Mouse (Mus musculus): Measurements from ENCODE around the gene Cacna1d. TPM values are rescaled to one million over a fixed set of nuclear protein-coding genes. Genes with fewer than 3 reads are reported as not detected.

The Cacna1d gene
- polyA plus RNA-seq, 1 experiment from 2014 or later = 0.12 TPM

GRCm38 (mm10) chr14:30050280-30050679 is 441.0 kb downstream of the Cacna1d start:
- no peak overlapping the region for H3K4me2 ChIP-seq (ENCODE audit: low read depth, low read length)
- H3K27me3 ChIP-seq (ENCODE audit: control insufficient read depth, insufficient read depth, low read depth, low read length) = no peaks in the 10 kb centered on the region
- WGBS (ENCODE audit: insufficient replicate concordance) = 70% methylated on average over 8 of the region's 8 CpGs
- H3K4me1 ChIP-seq (ENCODE audit: control insufficient read depth, low read depth, low read length) = no peaks in the 10 kb centered on the region
- H3K9me3 ChIP-seq (replicated peaks; ENCODE audit: control insufficient read depth, low read length) = no peaks in the 10 kb centered on the region
- no peak overlapping the region for H3K9ac ChIP-seq (ENCODE audit: low read depth, low read length)
- no peak overlapping the region for H3K4me3 ChIP-seq (ENCODE audit: low read depth, low read length)
- no peak for ATAC-seq (ENCODE audit: low read depth)
- H3K27ac ChIP-seq (ENCODE audit: low read length) = no peak overlapping the region
- H3K36me3 ChIP-seq (ENCODE audit: control insufficient read depth, insufficient read depth) = no peaks in the 10 kb centered on the region

DNA sequence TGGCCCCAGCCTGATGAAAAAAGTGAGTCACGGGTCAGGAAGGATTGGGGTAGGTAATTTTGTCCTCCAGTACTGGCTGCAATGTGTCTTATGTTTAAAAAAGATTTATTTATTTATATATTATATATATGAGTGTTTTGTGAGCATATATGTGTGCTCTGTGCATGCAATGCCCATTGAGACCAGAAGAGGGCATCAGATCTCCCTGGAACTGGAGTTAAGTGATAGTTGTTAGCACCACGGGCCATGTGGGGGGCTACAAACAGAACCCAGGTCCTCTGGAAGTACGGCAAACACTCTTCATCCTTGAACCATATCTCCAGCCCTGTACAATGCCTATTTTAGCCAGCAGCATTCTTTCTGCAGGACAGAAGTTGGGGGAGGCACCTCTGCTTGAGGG is 443.2 kb downstream of the Cacna1d start:
- ATAC-seq (ENCODE audit: low read depth) = no peak
- Histone ChIP-seq H3K4me2 (ENCODE audit: low read depth, low read length) (no peak overlapping the region), H3K9me3 (replicated peaks; ENCODE audit: control insufficient read depth, low read length) (no peaks in the 10 kb centered on the region), H3K36me3 (ENCODE audit: control insufficient read depth, insufficient read depth) (no peaks in the 10 kb centered on the region), H3K27ac (ENCODE audit: low read length) (no peak overlapping the region), H3K4me1 (ENCODE audit: control insufficient read depth, low read depth, low read length) (no peaks in the 10 kb centered on the region), H3K27me3 (ENCODE audit: control insufficient read depth, insufficient read depth, low read depth, low read length) (no peaks in the 10 kb centered on the region), H3K4me3 (ENCODE audit: low read depth, low read length) (no peak overlapping the region), H3K9ac (ENCODE audit: low read depth, low read length) (no peak overlapping the region)
- WGBS (ENCODE audit: insufficient replicate concordance) = 53% methylated on average over 3 of the region's 3 CpGs

DNA sequence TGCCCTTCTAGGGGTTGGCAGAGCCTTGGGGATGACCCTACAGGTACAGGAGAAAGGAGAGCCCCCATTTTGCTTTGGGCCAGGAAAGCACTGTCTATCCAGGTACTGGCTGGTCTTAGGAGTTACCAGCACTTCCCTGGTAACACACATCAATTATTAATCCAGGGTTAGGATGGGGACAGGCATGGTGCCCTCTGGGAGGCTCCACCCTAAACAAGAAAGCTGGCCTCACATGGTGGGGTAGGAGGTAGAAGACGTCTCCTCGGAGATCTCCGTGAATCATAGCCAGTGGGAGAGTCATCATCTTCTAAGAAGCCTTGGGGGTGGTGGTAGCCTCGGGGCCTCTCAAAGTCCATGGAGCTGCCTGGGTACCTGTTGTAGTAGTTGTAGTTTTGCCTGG is 444.3 kb downstream of the Cacna1d start:
- Histone ChIP-seq H3K9ac (ENCODE audit: low read depth, low read length) (no peak overlapping the region), H3K9me3 (replicated peaks; ENCODE audit: control insufficient read depth, low read length) (no peaks in the 10 kb centered on the region), H3K4me1 (ENCODE audit: control insufficient read depth, low read depth, low read length) (no peaks in the 10 kb centered on the region), H3K27me3 (ENCODE audit: control insufficient read depth, insufficient read depth, low read depth, low read length) (no peaks in the 10 kb centered on the region), H3K4me3 (ENCODE audit: low read depth, low read length) (no peak overlapping the region), H3K4me2 (ENCODE audit: low read depth, low read length) (no peak overlapping the region), H3K36me3 (ENCODE audit: control insufficient read depth, insufficient read depth) (no peaks in the 10 kb centered on the region), H3K27ac (ENCODE audit: low read length) (no peak overlapping the region)
- 73% methylated on average over 4 of the region's 4 CpGs for WGBS (ENCODE audit: insufficient replicate concordance)
- no peak for ATAC-seq (ENCODE audit: low read depth)

DNA sequence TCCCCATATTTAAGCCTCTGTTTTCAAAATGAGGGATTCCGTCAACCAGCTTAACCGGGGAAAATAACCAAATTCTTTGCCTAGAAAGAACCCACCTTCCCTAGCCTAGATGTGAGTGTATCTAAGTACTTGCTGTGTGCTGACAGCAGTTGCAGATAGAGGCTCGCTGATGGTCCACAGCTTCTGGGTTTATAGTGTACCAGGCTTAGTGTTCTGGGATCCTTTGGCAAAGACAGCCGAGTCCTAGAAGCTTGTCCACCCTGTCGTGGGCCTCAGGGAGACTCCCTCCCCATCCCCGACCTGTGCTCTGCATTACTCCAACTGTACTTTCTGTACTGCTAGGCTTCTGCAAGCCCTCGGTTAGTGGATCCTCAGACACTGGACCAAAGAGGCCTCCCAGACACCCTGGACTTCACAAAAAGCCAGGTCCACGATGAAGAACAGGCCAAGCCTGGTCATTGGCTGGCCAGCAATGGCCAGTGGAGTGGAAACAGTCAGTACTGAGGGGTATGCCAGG is 445.5 kb downstream of the Cacna1d start:
- 53% methylated on average over 8 of the region's 8 CpGs for WGBS (ENCODE audit: insufficient replicate concordance)
- no peaks in the 10 kb centered on the region for H3K27me3 ChIP-seq (ENCODE audit: control insufficient read depth, insufficient read depth, low read depth, low read length)
- no peaks in the 10 kb centered on the region for H3K36me3 ChIP-seq (ENCODE audit: control insufficient read depth, insufficient read depth)
- H3K4me2 ChIP-seq (ENCODE audit: low read depth, low read length) = no peak overlapping the region
- H3K4me1 ChIP-seq (ENCODE audit: control insufficient read depth, low read depth, low read length) = no peaks in the 10 kb centered on the region
- H3K9me3 ChIP-seq (replicated peaks; ENCODE audit: control insufficient read depth, low read length) = no peaks in the 10 kb centered on the region
- H3K4me3 ChIP-seq (ENCODE audit: low read depth, low read length) = no peak overlapping the region
- no peak overlapping the region for H3K9ac ChIP-seq (ENCODE audit: low read depth, low read length)
- H3K27ac ChIP-seq (ENCODE audit: low read length) = no peak overlapping the region
- no peak for ATAC-seq (ENCODE audit: low read depth)

DNA sequence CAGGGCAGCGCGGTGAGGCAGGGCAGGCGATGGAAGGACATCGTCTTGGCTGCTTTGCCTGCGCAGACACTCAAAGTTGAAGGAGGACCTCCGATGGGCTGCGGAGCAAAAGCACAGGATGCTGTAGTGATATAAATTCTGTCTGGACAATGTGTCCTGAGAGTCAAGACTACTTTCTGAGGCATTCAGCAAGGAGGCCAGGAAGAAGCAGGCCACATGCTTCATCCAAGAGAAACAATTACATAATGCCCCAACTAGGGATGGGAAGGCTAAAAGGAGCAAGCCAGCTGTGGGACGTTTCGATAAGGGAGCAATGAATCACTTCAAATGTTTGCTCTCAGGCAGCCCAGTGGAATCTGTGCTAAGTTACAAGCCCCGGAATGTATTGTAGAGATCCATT is 446.0 kb downstream of the Cacna1d start:
- no peaks in the 10 kb centered on the region for H3K9me3 ChIP-seq (replicated peaks; ENCODE audit: control insufficient read depth, low read length)
- H3K4me2 ChIP-seq (ENCODE audit: low read depth, low read length) = no peak overlapping the region
- no peak overlapping the region for H3K9ac ChIP-seq (ENCODE audit: low read depth, low read length)
- 74% methylated on average over 10 of the region's 10 CpGs for WGBS (ENCODE audit: insufficient replicate concordance)
- no peak overlapping the region for H3K27ac ChIP-seq (ENCODE audit: low read length)
- no peaks in the 10 kb centered on the region for H3K4me1 ChIP-seq (ENCODE audit: control insufficient read depth, low read depth, low read length)
- no peak overlapping the region for H3K4me3 ChIP-seq (ENCODE audit: low read depth, low read length)
- no peaks in the 10 kb centered on the region for H3K27me3 ChIP-seq (ENCODE audit: control insufficient read depth, insufficient read depth, low read depth, low read length)
- no peak for ATAC-seq (ENCODE audit: low read depth)
- H3K36me3 ChIP-seq (ENCODE audit: control insufficient read depth, insufficient read depth) = no peaks in the 10 kb centered on the region

- no peaks in the 10 kb centered on the region for H3K9me3 ChIP-seq (replicated peaks; ENCODE audit: control insufficient read depth, low read length)
- 58% methylated on average over 7 of the region's 7 CpGs for WGBS (ENCODE audit: insufficient replicate concordance)
- H3K36me3 ChIP-seq (ENCODE audit: control insufficient read depth, insufficient read depth) = no peaks in the 10 kb centered on the region
- H3K4me3 ChIP-seq (ENCODE audit: low read depth, low read length) = no peak overlapping the region
- no peak for ATAC-seq (ENCODE audit: low read depth)
- H3K9ac ChIP-seq (ENCODE audit: low read depth, low read length) = no peak overlapping the region
- no peak overlapping the region for H3K27ac ChIP-seq (ENCODE audit: low read length)
- no peaks in the 10 kb centered on the region for H3K27me3 ChIP-seq (ENCODE audit: control insufficient read depth, insufficient read depth, low read depth, low read length)
- H3K4me2 ChIP-seq (ENCODE audit: low read depth, low read length) = no peak overlapping the region
- no peaks in the 10 kb centered on the region for H3K4me1 ChIP-seq (ENCODE audit: control insufficient read depth, low read depth, low read length)
Observed at GRCm38 (mm10) chr14:30043356-30043940, 447.8 kb downstream of the Cacna1d start.

GRCm38 (mm10) chr14:30041836-30042235 is 449.4 kb downstream of the Cacna1d start:
- 64% methylated on average over 9 of the region's 9 CpGs for WGBS (ENCODE audit: insufficient replicate concordance)
- no peaks in the 10 kb centered on the region for H3K27me3 ChIP-seq (ENCODE audit: control insufficient read depth, insufficient read depth, low read depth, low read length)
- no peak overlapping the region for H3K4me2 ChIP-seq (ENCODE audit: low read depth, low read length)
- ATAC-seq (ENCODE audit: low read depth) = no peak
- H3K36me3 ChIP-seq (ENCODE audit: control insufficient read depth, insufficient read depth) = no peaks in the 10 kb centered on the region
- H3K4me1 ChIP-seq (ENCODE audit: control insufficient read depth, low read depth, low read length) = no peaks in the 10 kb centered on the region
- no peaks in the 10 kb centered on the region for H3K9me3 ChIP-seq (replicated peaks; ENCODE audit: control insufficient read depth, low read length)
- H3K4me3 ChIP-seq (ENCODE audit: low read depth, low read length) = no peak overlapping the region
- H3K27ac ChIP-seq (ENCODE audit: low read length) = no peak overlapping the region
- H3K9ac ChIP-seq (ENCODE audit: low read depth, low read length) = no peak overlapping the region

DNA sequence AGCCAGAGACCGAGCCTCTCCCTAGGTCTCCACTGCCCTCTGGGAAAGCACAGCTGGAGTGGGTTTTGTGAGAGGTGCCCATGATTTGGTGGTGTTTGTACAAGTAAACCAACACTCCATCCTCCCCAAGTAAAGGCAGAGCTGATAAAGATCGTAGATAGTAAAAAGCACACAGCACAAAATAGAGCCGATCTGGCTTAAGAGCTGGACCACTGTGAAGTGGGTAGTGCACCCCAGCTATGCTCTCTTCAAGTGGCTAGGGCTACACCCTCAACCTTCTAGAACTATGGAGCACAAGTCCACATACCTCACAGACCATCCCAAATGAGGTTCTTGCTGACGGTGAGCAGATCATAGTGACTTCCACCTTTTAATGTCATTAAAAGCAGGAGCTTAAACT is 451.8 kb downstream of the Cacna1d start:
- Histone ChIP-seq H3K4me1 (ENCODE audit: control insufficient read depth, low read depth, low read length) (no peaks in the 10 kb centered on the region), H3K9ac (ENCODE audit: low read depth, low read length) (no peak overlapping the region), H3K27ac (ENCODE audit: low read length) (no peak overlapping the region), H3K9me3 (replicated peaks; ENCODE audit: control insufficient read depth, low read length) (no peaks in the 10 kb centered on the region), H3K27me3 (ENCODE audit: control insufficient read depth, insufficient read depth, low read depth, low read length) (no peaks in the 10 kb centered on the region), H3K4me2 (ENCODE audit: low read depth, low read length) (no peak overlapping the region), H3K4me3 (ENCODE audit: low read depth, low read length) (no peak overlapping the region), H3K36me3 (ENCODE audit: control insufficient read depth, insufficient read depth) (no peaks in the 10 kb centered on the region)
- ATAC-seq (ENCODE audit: low read depth) = no peak
- 51% methylated on average over 4 of the region's 4 CpGs for WGBS (ENCODE audit: insufficient replicate concordance)

- H3K9me3 ChIP-seq (replicated peaks; ENCODE audit: control insufficient read depth, low read length) = no peaks in the 10 kb centered on the region
- H3K4me3 ChIP-seq (ENCODE audit: low read depth, low read length) = no peak overlapping the region
- H3K4me2 ChIP-seq (ENCODE audit: low read depth, low read length) = no peak overlapping the region
- no peaks in the 10 kb centered on the region for H3K27me3 ChIP-seq (ENCODE audit: control insufficient read depth, insufficient read depth, low read depth, low read length)
- H3K4me1 ChIP-seq (ENCODE audit: control insufficient read depth, low read depth, low read length) = no peaks in the 10 kb centered on the region
- H3K36me3 ChIP-seq (ENCODE audit: control insufficient read depth, insufficient read depth) = no peaks in the 10 kb centered on the region
- H3K9ac ChIP-seq (ENCODE audit: low read depth, low read length) = no peak overlapping the region
- ATAC-seq (ENCODE audit: low read depth) = no peak
- WGBS (ENCODE audit: insufficient replicate concordance) = 71% methylated on average over 18 of the region's 18 CpGs
- H3K27ac ChIP-seq (ENCODE audit: low read length) = no peak overlapping the region
Observed at GRCm38 (mm10) chr14:30038431-30038830, 452.8 kb downstream of the Cacna1d start.
